Mouse (Mus musculus) heart, adult 2 months (tissue): ENCODE measurements around the gene Casc3.

Experiments used
- CTCF ChIP-seq: fragments of 200-600 bp; IDR thresholded peaks from 2 replicates; pipeline ENCODE4 v1.8.1; 2022; ENCODE audit warnings: antibody characterized with exemption, mild to moderate bottlenecking, moderate library complexity
- EP300 ChIP-seq: fragments of 200-500 bp; IDR thresholded peaks from 2 replicates; pipeline ENCODE4 v1.6.1; 2011; ENCODE audit warnings: low read depth, low read length, control low read depth; ENCODE audit not compliant: insufficient read depth
- POLR2A ChIP-seq: fragments of 200-500 bp; IDR thresholded peaks from 2 replicates; pipeline ENCODE4 v1.6.1; 2011; ENCODE audit warnings: mild to moderate bottlenecking, low read depth, low read length, control low read depth; ENCODE audit not compliant: insufficient read depth

DNA sequence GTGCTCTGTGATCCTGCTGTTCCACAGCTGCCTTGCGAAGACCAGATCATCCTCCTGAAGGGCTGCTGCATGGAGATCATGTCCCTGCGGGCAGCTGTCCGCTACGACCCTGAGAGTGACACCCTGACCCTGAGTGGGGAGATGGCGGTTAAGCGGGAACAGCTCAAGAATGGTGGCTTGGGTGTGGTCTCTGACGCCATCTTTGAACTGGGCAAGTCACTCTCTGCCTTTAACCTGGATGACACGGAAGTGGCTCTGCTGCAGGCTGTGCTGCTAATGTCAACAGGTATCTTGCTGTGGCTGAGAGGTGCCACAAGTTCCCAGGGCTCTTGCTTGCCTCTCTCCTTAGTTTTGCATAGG, 41.2 kb upstream of the Casc3 start:
- no peak for TF ChIP-seq CTCF
- no peak for TF ChIP-seq POLR2A
- no peak for TF ChIP-seq EP300
